Mouse (Mus musculus) forebrain, embryonic 16.5 days (tissue): Measurements from ENCODE around the gene Sema6d. TPM values are rescaled to one million over a fixed set of nuclear protein-coding genes. Genes with fewer than 3 reads are reported as not detected.

Experiments used
- ATAC-seq: fragments of 200-750 bp; cut with Nextera tagmentation; 2 replicates; pipeline ENCODE4 v1.8.0; 2017; ENCODE audit warnings: mild to moderate bottlenecking, moderate library complexity
- H3K27ac ChIP-seq: fragments of 300-500 bp; sonication (generic); 2 replicates; pipeline ENCODE4 v1.5.1; 2014; ENCODE audit warnings: low read length, control low read depth
- H3K27me3 ChIP-seq: fragments of 300-500 bp; sonication (generic); replicated peaks from 2 replicates; pipeline ENCODE4 v1.6.1; 2014; ENCODE audit warnings: low read length; ENCODE audit not compliant: control insufficient read depth, insufficient read depth
- H3K36me3 ChIP-seq: fragments of 300-500 bp; sonication (generic); 2 replicates; pipeline ENCODE4 v1.6.1; 2014; ENCODE audit not compliant: control insufficient read depth, insufficient read depth
- H3K4me1 ChIP-seq: fragments of 300-500 bp; sonication (generic); replicated peaks from 2 replicates; pipeline ENCODE4 v1.6.1; 2014; ENCODE audit warnings: low read length; ENCODE audit not compliant: control insufficient read depth, insufficient read depth
- H3K4me2 ChIP-seq: fragments of 300-500 bp; sonication (generic); 2 replicates; pipeline ENCODE4 v1.6.1; 2014; ENCODE audit warnings: mild to moderate bottlenecking, low read length, control low read depth
- H3K4me3 ChIP-seq: fragments of 300-500 bp; sonication (generic); replicated peaks from 2 replicates; pipeline ENCODE4 v1.5.1; 2014; ENCODE audit warnings: mild to moderate bottlenecking, low read length, control low read depth
- H3K9ac ChIP-seq: fragments of 300-500 bp; sonication (generic); replicated peaks from 2 replicates; pipeline ENCODE4 v1.6.1; 2014; ENCODE audit warnings: low read depth, low read length, control low read depth
- H3K9me3 ChIP-seq: fragments of 300-500 bp; sonication (generic); 2 replicates; pipeline ENCODE4 v1.6.1; 2016; ENCODE audit warnings: low read length; ENCODE audit not compliant: control insufficient read depth
- WGBS: fragments of 180-500 bp; shearing (Covaris S2); extraction: QIAGEN DNeasy Blood & Tissue Kit; methylation state at CpG from one replicate; pipeline ENCODE4 v1.1.7; 2014; 5-methylcytosine and 5-hydroxymethylcytosine counted together
- polyA plus RNA-seq: library from polyadenylated mRNA; unstranded; fragments of >200 nt; fragmentation: Nextera tagmentation; extraction: Ambion mirVana; gene quantifications from 2 replicates; pipeline ENCODE4 v1.2.1, GENCODE M21; 2015

The Sema6d gene
- polyA plus RNA-seq, 1 experiment from 2014 or later, result 32.2 TPM

DNA sequence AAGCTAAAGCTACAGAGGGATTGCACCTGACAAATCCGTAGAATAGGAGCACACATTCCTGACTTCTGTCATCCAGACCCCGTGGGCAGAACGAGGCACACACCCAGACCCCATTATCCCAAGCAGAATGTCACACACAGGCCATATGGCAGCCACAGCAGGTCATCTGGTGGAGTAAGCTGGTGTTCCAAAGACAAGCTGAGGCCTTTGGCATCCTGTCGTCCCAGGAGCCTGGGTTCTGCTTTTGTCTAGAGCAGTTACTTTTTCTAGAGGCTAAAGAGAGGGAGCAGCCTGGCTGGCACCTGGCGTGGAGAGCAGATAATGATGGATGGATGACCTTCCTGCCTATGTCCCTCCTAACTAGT lies 551.4 kb downstream of the Sema6d start:
- Histone ChIP-seq H3K27ac (peak overlapping the region; percentile 13; the same call in 1 of the 2 replicates), H3K27me3 (no peaks in the 10 kb centered on the region)

DNA sequence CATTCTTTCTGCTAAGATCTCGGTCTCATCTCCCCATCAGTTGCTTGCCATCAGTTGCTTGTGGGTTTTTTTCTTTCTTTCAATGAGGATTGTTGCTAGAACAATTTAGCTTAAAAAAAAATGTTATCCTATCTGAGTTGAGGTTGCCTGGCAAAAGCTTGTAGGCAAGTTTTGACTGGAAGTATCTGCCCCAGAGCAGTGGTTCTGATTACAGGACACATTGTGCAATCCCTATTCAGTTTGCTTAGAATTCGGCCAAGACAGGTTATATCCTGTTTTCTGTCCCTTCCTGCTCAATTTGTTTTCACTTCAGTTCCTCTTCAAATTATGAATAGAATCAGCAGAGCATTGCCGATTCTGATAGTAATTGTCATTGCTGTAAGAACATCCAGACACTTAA lies 552.4 kb downstream of the Sema6d start:
- WGBS, result 59% methylated on average over 3 of the region's 3 CpGs
- Histone ChIP-seq H3K27ac (no peak overlapping the region), H3K9ac (no peak overlapping the region), H3K36me3 (no peaks in the 10 kb centered on the region), H3K27me3 (no peaks in the 10 kb centered on the region), H3K4me1 (peaks cover 12% of the 10 kb centered on the region), H3K9me3 (no peaks in the 10 kb centered on the region), H3K4me3 (no peak overlapping the region), H3K4me2 (no peak overlapping the region)
- ATAC-seq, result no peak

More for the DNA sequence above, 551.4 kb downstream of the Sema6d start:
- 19% methylated on average over 5 of the region's 5 CpGs for WGBS
- Histone ChIP-seq H3K4me3 (no peak overlapping the region), H3K36me3 (no peaks in the 10 kb centered on the region), H3K4me1 (peaks cover 12% of the 10 kb centered on the region), H3K9ac (no peak overlapping the region), H3K9me3 (no peaks in the 10 kb centered on the region), H3K4me2 (no peak overlapping the region)
- peak; percentile 68 for ATAC-seq

GRCm38 (mm10) chr2:124650609-124651008 lies 560.8 kb downstream of the Sema6d start:
- ATAC-seq, result no peak
- no peaks in the 10 kb centered on the region for H3K27me3 ChIP-seq
- peaks cover 9% of the 10 kb centered on the region for H3K4me1 ChIP-seq
- no peak overlapping the region for H3K9ac ChIP-seq
- H3K9me3 ChIP-seq, result no peaks in the 10 kb centered on the region
- H3K27ac ChIP-seq, result no peak overlapping the region
- H3K36me3 ChIP-seq, result peaks cover 1% of the 10 kb centered on the region; the same call in 1 of the 2 replicates
- H3K4me2 ChIP-seq, result no peak overlapping the region
- WGBS, result 94% methylated on average over 2 of the region's 2 CpGs
- H3K4me3 ChIP-seq, result no peak overlapping the region

GRCm38 (mm10) chr2:124651146-124651545 lies 561.4 kb downstream of the Sema6d start:
- Histone ChIP-seq H3K27ac (no peak overlapping the region), H3K27me3 (no peaks in the 10 kb centered on the region), H3K4me1 (peaks cover 9% of the 10 kb centered on the region), H3K4me2 (no peak overlapping the region), H3K36me3 (peaks cover 3% of the 10 kb centered on the region; the same call in 1 of the 2 replicates), H3K4me3 (no peak overlapping the region), H3K9me3 (no peaks in the 10 kb centered on the region), H3K9ac (no peak overlapping the region)
- no peak for ATAC-seq
- WGBS, result 61% methylated on average over 5 of the region's 5 CpGs

- Histone ChIP-seq H3K27me3 (no peaks in the 10 kb centered on the region), H3K36me3 (peaks cover 5% of the 10 kb centered on the region), H3K4me1 (peaks cover 9% of the 10 kb centered on the region), H3K4me2 (no peak overlapping the region), H3K27ac (peak overlapping the region; percentile 66), H3K4me3 (no peak overlapping the region), H3K9me3 (no peaks in the 10 kb centered on the region), H3K9ac (no peak overlapping the region)
- ATAC-seq, result peak; percentile 61
- whole genome bisulfite sequencing, result 68% methylated on average over 7 of the region's 7 CpGs
Measured at GRCm38 (mm10) chr2:124653161-124653560, 563.4 kb downstream of the Sema6d start.

DNA sequence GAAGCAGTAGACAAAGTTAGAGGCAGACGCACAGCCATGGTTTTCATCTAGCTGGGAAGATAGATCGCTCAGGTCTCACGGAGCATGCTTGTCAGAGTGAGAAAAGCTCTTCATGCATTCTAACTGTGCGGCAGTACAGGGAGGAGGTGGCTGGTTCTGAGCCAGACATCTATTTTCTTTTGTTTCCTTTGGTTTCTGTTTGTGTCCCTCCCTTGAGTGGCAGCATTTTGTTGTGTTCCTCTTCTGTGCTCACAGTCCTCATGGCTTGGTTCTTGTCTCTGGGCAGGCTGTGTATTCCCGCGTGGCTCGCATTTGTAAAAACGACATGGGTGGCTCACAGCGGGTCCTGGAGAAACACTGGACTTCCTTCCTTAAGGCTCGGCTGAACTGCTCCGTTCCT lies 567.6 kb downstream of the Sema6d start:
- WGBS, result 67% methylated on average over 11 of the region's 11 CpGs

GRCm38 (mm10) chr2:124658374-124658773 lies 568.6 kb downstream of the Sema6d start:
- no peak overlapping the region for H3K27ac ChIP-seq
- no peak overlapping the region for H3K9ac ChIP-seq
- H3K36me3 ChIP-seq, result peaks cover 9% of the 10 kb centered on the region
- H3K4me3 ChIP-seq, result no peak overlapping the region
- peaks cover 7% of the 10 kb centered on the region; the same call in 1 of the 2 replicates for H3K4me1 ChIP-seq
- H3K27me3 ChIP-seq, result no peaks in the 10 kb centered on the region
- no peak overlapping the region for H3K4me2 ChIP-seq
- 0 out of 2 replicates have a peak, but pooled peaks have one; percentile 6 for ATAC-seq
- H3K9me3 ChIP-seq, result no peaks in the 10 kb centered on the region
- 80% methylated on average over 14 of the region's 14 CpGs for WGBS

More for the DNA sequence above, 567.6 kb downstream of the Sema6d start:
- H3K4me1 ChIP-seq, result peaks cover 14% of the 10 kb centered on the region
- H3K9ac ChIP-seq, result no peak overlapping the region
- H3K36me3 ChIP-seq, result peaks cover 9% of the 10 kb centered on the region
- 0 out of 2 replicates have a peak, but pooled peaks have one; percentile 21 for ATAC-seq
- no peaks in the 10 kb centered on the region for H3K27me3 ChIP-seq
- H3K27ac ChIP-seq, result no peak overlapping the region
- H3K4me2 ChIP-seq, result no peak overlapping the region
- H3K4me3 ChIP-seq, result no peak overlapping the region
- H3K9me3 ChIP-seq, result no peaks in the 10 kb centered on the region

- Histone ChIP-seq H3K4me2 (no peak overlapping the region), H3K9me3 (no peaks in the 10 kb centered on the region), H3K4me3 (no peak overlapping the region), H3K27ac (no peak overlapping the region), H3K36me3 (peaks cover 14% of the 10 kb centered on the region), H3K4me1 (peaks cover 5% of the 10 kb centered on the region; the same call in 1 of the 2 replicates), H3K27me3 (no peaks in the 10 kb centered on the region), H3K9ac (no peak overlapping the region)
- ATAC-seq, result 0 out of 2 replicates have a peak, but pooled peaks have one; percentile 5
- WGBS, result 83% methylated on average over 13 of the region's 13 CpGs
Measured at GRCm38 (mm10) chr2:124659601-124660000, 569.8 kb downstream of the Sema6d start.

- 87% methylated on average over 5 of the region's 5 CpGs for WGBS
- Histone ChIP-seq H3K4me3 (no peak overlapping the region), H3K9me3 (no peaks in the 10 kb centered on the region), H3K27me3 (no peaks in the 10 kb centered on the region), H3K36me3 (peaks cover 14% of the 10 kb centered on the region), H3K4me1 (peaks cover 5% of the 10 kb centered on the region; the same call in 1 of the 2 replicates), H3K4me2 (no peak overlapping the region), H3K9ac (no peak overlapping the region), H3K27ac (no peak overlapping the region)
- ATAC-seq, result no peak
Measured at GRCm38 (mm10) chr2:124660686-124661085, 570.9 kb downstream of the Sema6d start.

DNA sequence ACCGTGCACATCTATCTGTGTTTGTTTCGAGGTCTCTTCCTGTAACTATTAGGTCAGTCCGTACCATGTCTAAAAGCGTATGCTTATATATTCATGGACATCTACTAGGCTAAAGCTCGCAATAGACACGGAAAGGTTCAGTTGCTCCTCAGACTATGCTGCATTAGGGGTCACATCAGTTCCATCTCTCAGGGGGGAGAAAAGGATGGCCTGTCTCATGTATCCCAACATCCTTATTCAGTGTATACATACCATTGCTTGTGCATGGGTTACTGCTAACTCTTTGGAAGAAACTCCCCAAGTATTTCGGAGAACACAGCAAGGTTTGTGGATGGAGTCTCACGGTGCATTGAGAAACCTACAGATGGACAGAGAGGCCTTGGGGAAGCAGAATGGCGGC lies 571.5 kb downstream of the Sema6d start:
- no peak overlapping the region for H3K4me3 ChIP-seq
- no peak overlapping the region for H3K9ac ChIP-seq
- H3K4me2 ChIP-seq, result no peak overlapping the region
- no peak overlapping the region for H3K27ac ChIP-seq
- H3K36me3 ChIP-seq, result peaks cover 17% of the 10 kb centered on the region
- no peaks in the 10 kb centered on the region for H3K9me3 ChIP-seq
- H3K4me1 ChIP-seq, result peaks cover 5% of the 10 kb centered on the region; the same call in 1 of the 2 replicates
- no peaks in the 10 kb centered on the region for H3K27me3 ChIP-seq
- WGBS, result 96% methylated on average over 9 of the region's 9 CpGs
- no peak for ATAC-seq
